Mouse (Mus musculus): ENCODE measurements around the gene Ddx49.
A peak's percentile ranks its signal among the peaks of the same experiment; 100 is the strongest.

Gene Ddx49

GRCm38 (mm10) chr8:70316511-70317504, 14.5 kb upstream of the Ddx49 start:
- DNase-seq: no peak

- DNase-seq: peak; percentile 38 to 40
Observed at GRCm38 (mm10) chr8:70315624-70316510, 13.6 kb upstream of the Ddx49 start, which contains the start of gene Cers1. Cers1 (plus strand) TSS chr8:70315775.

GRCm38 (mm10) chr8:70313399-70313798, 11.1 kb upstream of the Ddx49 start:
- DNase-seq: no peak

- DNase-seq: no peak
Observed at GRCm38 (mm10) chr8:70309311-70309710, 7.0 kb upstream of the Ddx49 start.

- no peak for DNase-seq
Observed at GRCm38 (mm10) chr8:70302901-70303300, 612 bp upstream of the Ddx49 start.

GRCm38 (mm10) chr8:70300881-70301280, 1.4 kb downstream of the Ddx49 start:
- DNase-seq: no peak

GRCm38 (mm10) chr8:70293988-70294405, 8.3 kb downstream of the Ddx49 start:
- peak; percentile 52 to 53 for DNase-seq

- no peak for DNase-seq
Observed at GRCm38 (mm10) chr8:70286737-70287136, 15.6 kb downstream of the Ddx49 start.

GRCm38 (mm10) chr8:70285304-70285703, 17.0 kb downstream of the Ddx49 start:
- DNase-seq: no peak

GRCm38 (mm10) chr8:70284421-70284820, 17.9 kb downstream of the Ddx49 start:
- DNase-seq: no peak

GRCm38 (mm10) chr8:70283136-70284077, 18.9 kb downstream of the Ddx49 start:
- DNase-seq: peak in 1 of 2 experiments; percentile 30

- peak; percentile 95 to 97 for DNase-seq
Observed at GRCm38 (mm10) chr8:70282603-70283135, 19.6 kb downstream of the Ddx49 start, which contains the start of gene Homer3. Homer3 (plus strand) TSS chr8:70282827.

- no peak for DNase-seq
Observed at GRCm38 (mm10) chr8:70281001-70281400, 21.3 kb downstream of the Ddx49 start.

- no peak for DNase-seq
Observed at GRCm38 (mm10) chr8:70279266-70279665, 23.0 kb downstream of the Ddx49 start.

GRCm38 (mm10) chr8:70278175-70278574, 24.1 kb downstream of the Ddx49 start:
- no peak for DNase-seq

GRCm38 (mm10) chr8:70276476-70276875, 25.8 kb downstream of the Ddx49 start:
- peak; percentile 42 to 71 for DNase-seq

GRCm38 (mm10) chr8:70274350-70274749, 27.9 kb downstream of the Ddx49 start:
- no peak for DNase-seq

GRCm38 (mm10) chr8:70272949-70273348, 29.3 kb downstream of the Ddx49 start:
- DNase-seq: peak; percentile 40 to 62

- DNase-seq: no peak
Observed at GRCm38 (mm10) chr8:70268799-70269565, 33.3 kb downstream of the Ddx49 start.

GRCm38 (mm10) chr8:70268311-70268710, 34.0 kb downstream of the Ddx49 start:
- no peak for DNase-seq

GRCm38 (mm10) chr8:70267674-70268073, 34.6 kb downstream of the Ddx49 start:
- no peak for DNase-seq
